Mouse (Mus musculus) G1E (cell line): ENCODE measurements around the gene Bbs1. TPM values are rescaled to one million over a fixed set of nuclear protein-coding genes. Genes with fewer than 3 reads are reported as not detected.

Experiments used
- ATAC-seq: 2 replicates; pipeline ENCODE4 v1.8.0; 2016; ENCODE audit warnings: mild to moderate bottlenecking; ENCODE audit not compliant: insufficient number of reproducible peaks, poor library complexity, low FRiP score, severe bottlenecking; ENCODE audit errors: extremely low read depth
- DNase-seq: peaks from one replicate; pipeline ENCODE4 v3.0.0; 2012; ENCODE audit warnings: low spot score
- H3K27me3 ChIP-seq: 2 replicates; pipeline ENCODE4 v1.6.1; 2012; ENCODE audit warnings: mild to moderate bottlenecking, low read length, inconsistent platforms; ENCODE audit not compliant: insufficient read depth
- H3K36me3 ChIP-seq: replicated peaks from 2 replicates; pipeline ENCODE3; 2012; ENCODE audit warnings: mild to moderate bottlenecking, inconsistent platforms
- H3K4me1 ChIP-seq: 2 replicates; pipeline ENCODE4 v1.6.1; 2012; ENCODE audit warnings: low read depth, low read length, inconsistent platforms, mixed read lengths; ENCODE audit not compliant: insufficient read depth
- H3K4me3 ChIP-seq: 2 replicates; pipeline ENCODE4 v1.5.1; 2012; ENCODE audit warnings: low read depth, mild to moderate bottlenecking, inconsistent platforms, low read length, moderate library complexity, mixed read lengths
- H3K9me3 ChIP-seq: replicated peaks from 2 replicates; pipeline ENCODE4 v1.6.1; 2012; ENCODE audit warnings: inconsistent platforms
- CTCF ChIP-seq: IDR thresholded peaks from 2 replicates; pipeline ENCODE4 v1.5.1; 2012; ENCODE audit warnings: low read depth, low read length, inconsistent platforms, mixed read lengths
- GATA1 ChIP-seq: IDR thresholded peaks from 2 replicates; pipeline ENCODE4 v1.6.1; 2012; ENCODE audit warnings: borderline replicate concordance, low read length, inconsistent platforms, mixed read lengths
- GATA2 ChIP-seq: IDR thresholded peaks from 2 replicates; pipeline ENCODE4 v1.6.1; 2012; ENCODE audit warnings: low read depth, low read length, inconsistent platforms, borderline replicate concordance
- POLR2AphosphoS5 ChIP-seq: IDR thresholded peaks from 2 replicates; pipeline ENCODE4 v1.6.1; 2012; ENCODE audit warnings: low read depth, low read length, inconsistent platforms; ENCODE audit not compliant: insufficient replicate concordance
- TAL1 ChIP-seq: conservative IDR thresholded peaks from 2 replicates; pipeline ENCODE4 v1.6.1; 2012; ENCODE audit warnings: low read depth, low read length, inconsistent platforms, mixed read lengths
- polyA plus RNA-seq: library from polyadenylated mRNA; stranded (reverse); fragments of >175 nt; gene quantifications from 2 replicates; pipeline ENCODE4 v1.2.3, GENCODE M21; 2012
- total RNA-seq, 2 experiments: library from RNA; stranded (forward) in 1 of 2; stranded (reverse) in 1 of 2; fragments of 200-1000 nt in 1 of 2; fragments of >200 nt in 1 of 2; fragmentation: Nextera tagmentation in 1 of 2; gene quantifications; 2 replicates each; pipeline ENCODE4 v1.2.3; 2014 to 2017

The Bbs1 gene
- total and polyA plus RNA-seq, 3 experiments, result 3.0 to 5.6 (median 5.2) TPM

DNA sequence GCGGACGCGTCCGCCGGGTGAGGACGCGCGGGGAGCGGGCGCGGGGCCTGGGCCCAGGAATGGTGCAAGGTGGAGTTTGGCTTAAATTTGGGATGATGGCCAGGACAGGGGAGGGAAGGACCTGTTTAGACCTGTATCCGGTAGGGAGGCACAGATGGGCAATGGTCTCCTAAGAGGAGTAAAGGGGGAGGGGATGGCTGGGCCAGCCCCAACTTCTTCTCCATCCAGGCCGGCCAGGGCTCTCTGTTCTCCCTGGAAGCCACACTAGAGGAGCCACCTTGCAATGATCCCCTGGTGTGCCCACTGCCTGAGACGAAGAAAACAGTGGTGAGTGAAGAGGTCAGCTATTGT is 51.0 kb downstream of the Bbs1 start:
- TF ChIP-seq POLR2AphosphoS5 (no peak), CTCF (no peak), GATA2 (no peak), GATA1 (no peak), TAL1 (no peak)
- Histone ChIP-seq H3K36me3 (no peaks in the 10 kb centered on the region), H3K9me3 (no peaks in the 10 kb centered on the region), H3K4me1 (peaks cover 8% of the 10 kb centered on the region), H3K4me3 (no peak overlapping the region), H3K27me3 (peaks cover 62% of the 10 kb centered on the region)
- DNase-seq (no peak), ATAC-seq (no peak)

DNA sequence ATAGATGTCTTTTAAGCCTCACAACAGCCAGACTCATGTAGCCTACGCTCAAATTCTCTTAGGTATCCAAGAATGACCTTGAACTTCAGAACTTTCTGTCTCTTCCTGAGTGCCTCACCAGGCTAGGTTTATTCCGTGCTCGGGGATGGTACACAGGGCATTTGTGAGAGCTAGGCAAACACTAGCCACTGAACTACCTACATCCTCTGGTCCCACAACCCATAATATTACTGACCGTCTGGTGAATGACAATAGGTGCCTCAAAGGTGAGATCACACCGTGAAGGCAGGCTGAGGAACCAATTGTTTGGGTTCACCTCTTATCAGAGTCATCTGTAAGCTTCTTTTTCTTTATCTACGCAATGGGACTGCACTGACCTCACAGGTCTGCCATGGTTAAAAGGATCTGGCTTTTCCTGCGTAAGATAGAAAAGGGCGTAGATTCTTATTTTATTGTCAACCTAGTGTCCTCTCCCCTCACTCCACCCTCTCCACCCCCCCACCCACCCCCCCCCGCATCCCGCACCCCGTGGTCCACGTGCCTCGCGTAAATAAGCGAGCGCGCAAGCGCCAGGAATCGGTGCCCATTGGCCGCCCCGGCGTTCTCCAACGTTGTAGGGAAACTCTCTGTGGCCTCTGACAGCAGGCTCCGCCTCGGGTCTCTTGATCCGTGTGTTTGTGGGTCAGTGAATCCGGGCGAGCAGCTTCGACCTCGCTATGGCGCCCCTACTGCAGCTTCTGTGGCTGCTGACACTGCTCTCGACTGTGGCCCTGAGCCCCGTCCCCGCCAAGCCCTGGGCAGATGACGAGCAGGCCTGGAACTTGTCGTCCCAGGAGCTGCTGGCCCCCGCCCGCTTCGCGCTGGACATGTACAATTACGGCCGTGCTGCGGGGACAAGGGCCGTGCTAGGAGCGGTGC is 51.6 kb downstream of the Bbs1 start, which contains the start of gene Ctsf:
TSS of gene Ctsf (plus strand) at position 579 of the 918 bp plus-strand sequence.
- H3K27me3 ChIP-seq, result peaks cover 62% of the 10 kb centered on the region
- DNase-seq, result no peak
- peaks cover 8% of the 10 kb centered on the region for H3K4me1 ChIP-seq
- H3K4me3 ChIP-seq, result no peak within 1 kb of the TSS
- no peaks in the 10 kb centered on the region for H3K9me3 ChIP-seq
- TF ChIP-seq GATA2 (no peak), CTCF (no peak), GATA1 (no peak), TAL1 (no peak), POLR2AphosphoS5 (no peak)
- H3K36me3 ChIP-seq, result no peaks in the 10 kb centered on the region
- no peak for ATAC-seq

DNA sequence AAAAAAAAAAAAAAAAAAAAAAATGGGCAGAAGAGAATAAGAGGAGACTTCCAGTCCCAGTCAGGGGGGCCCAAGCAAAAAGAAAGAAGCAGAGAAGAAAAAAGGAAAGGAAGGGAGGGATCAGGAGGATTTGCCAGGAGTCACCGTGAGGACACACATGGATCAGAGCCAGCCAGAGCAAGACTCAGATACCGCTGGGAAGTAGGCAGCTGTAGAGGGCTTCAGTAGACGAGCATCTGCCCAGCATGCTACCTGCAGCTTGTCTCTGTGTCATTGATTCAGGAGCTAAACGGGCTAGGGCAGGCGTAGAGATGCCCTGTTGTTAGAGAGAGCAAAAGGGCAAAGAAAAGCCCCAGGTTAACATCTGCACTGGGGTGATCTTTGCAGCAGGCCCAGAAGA is 56.1 kb downstream of the Bbs1 start:
- Histone ChIP-seq H3K9me3 (no peaks in the 10 kb centered on the region), H3K4me3 (no peak overlapping the region), H3K36me3 (no peaks in the 10 kb centered on the region), H3K4me1 (peaks cover 5% of the 10 kb centered on the region), H3K27me3 (peaks cover 42% of the 10 kb centered on the region)
- DNase-seq (no peak), ATAC-seq (no peak)
- TF ChIP-seq GATA2 (no peak), POLR2AphosphoS5 (no peak), GATA1 (no peak), TAL1 (no peak), CTCF (no peak)

DNA sequence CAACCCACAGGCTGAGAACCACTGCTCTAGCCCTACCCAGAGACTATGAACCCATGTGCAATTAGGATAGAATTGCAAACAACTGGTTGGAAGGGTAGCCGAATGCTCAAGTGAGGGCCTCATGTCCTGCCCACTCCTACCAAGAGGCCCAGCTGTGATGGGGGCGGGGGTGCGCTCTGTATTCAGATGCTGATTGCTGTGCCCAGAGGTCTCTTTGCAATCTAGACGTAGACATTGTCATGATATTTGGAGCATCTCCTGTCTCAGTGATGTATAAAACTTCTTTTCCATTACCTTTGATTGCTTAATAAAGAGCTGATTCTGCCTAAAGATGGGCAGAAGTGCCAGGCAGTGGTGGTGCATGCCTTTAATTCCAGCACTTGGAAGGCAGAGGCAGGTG is 56.6 kb downstream of the Bbs1 start:
- Histone ChIP-seq H3K4me1 (peaks cover 2% of the 10 kb centered on the region; the same call in 1 of the 2 replicates), H3K36me3 (no peaks in the 10 kb centered on the region), H3K27me3 (peaks cover 38% of the 10 kb centered on the region), H3K4me3 (no peak overlapping the region), H3K9me3 (no peaks in the 10 kb centered on the region)
- ATAC-seq (no peak), DNase-seq (no peak)
- TF ChIP-seq GATA1 (no peak), CTCF (no peak), GATA2 (no peak), POLR2AphosphoS5 (no peak), TAL1 (no peak)

DNA sequence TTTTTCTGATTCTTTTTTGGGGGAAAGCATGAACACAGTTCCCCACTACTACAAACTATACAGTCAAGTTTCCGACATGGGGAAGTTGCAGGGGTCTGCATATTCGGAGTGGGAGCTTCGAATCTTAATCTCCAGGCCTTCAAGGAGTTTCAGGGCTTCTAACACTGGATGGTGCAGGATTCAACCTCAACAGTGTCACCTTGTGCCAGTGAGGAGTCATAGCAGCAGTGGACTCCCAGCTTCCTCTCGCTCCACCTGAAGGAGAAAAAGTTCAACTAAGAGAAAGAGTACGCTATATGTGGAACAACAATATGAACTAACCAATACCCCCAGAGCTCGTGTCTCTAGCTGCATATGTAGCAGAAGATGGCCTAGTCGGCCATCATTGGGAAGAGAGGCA is 58.9 kb downstream of the Bbs1 start:
- no peak for ATAC-seq
- TF ChIP-seq GATA1, result no peak
- no peak for TF ChIP-seq POLR2AphosphoS5
- no peak for TF ChIP-seq TAL1
- TF ChIP-seq CTCF, result no peak
- TF ChIP-seq GATA2, result no peak
- Histone ChIP-seq H3K27me3 (peaks cover 31% of the 10 kb centered on the region), H3K9me3 (no peaks in the 10 kb centered on the region), H3K36me3 (no peaks in the 10 kb centered on the region), H3K4me1 (peaks cover 2% of the 10 kb centered on the region; the same call in 1 of the 2 replicates), H3K4me3 (no peak overlapping the region)
- no peak for DNase-seq

DNA sequence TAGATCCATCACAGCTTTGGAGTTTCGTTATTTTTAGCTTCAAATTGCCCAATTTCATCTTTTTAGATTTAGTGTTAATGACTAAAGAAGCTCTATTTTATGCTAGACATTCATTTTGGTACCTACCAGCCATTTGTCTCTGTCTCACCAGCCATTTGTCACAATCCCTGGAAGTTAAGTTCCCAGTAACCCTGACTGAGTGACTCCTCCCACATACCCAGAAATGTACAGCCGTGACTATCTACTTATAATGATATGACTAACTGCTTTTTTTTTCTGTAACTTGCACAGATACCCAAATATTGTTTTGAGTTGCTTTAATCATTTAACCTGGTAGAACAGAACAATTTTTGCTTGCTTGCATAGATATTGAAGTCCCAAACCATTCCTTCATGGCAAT is 60.6 kb downstream of the Bbs1 start:
- peaks cover 5% of the 10 kb centered on the region; the same call in 1 of the 2 replicates for H3K4me1 ChIP-seq
- no peaks in the 10 kb centered on the region for H3K9me3 ChIP-seq
- TF ChIP-seq GATA1 (no peak), POLR2AphosphoS5 (no peak)
- no peaks in the 10 kb centered on the region for H3K36me3 ChIP-seq
- peaks cover 34% of the 10 kb centered on the region for H3K27me3 ChIP-seq
- no peak for DNase-seq
- H3K4me3 ChIP-seq, result no peak overlapping the region
- ATAC-seq, result no peak
